Mouse (Mus musculus) hindbrain, embryonic 10.5 days (tissue): ENCODE measurements around the gene Tacc3. TPM values are rescaled to one million over a fixed set of nuclear protein-coding genes. Genes with fewer than 3 reads are reported as not detected.

ENCODE experiments used
- DNase-seq: peaks from one replicate; pipeline ENCODE4 v3.0.0-alpha.2; 2017; ENCODE audit warnings: low spot score
- H3K27ac ChIP-seq: fragments of 300-500 bp; sonication (generic); 2 replicates; pipeline ENCODE4 v1.5.1; 2016; ENCODE audit warnings: mild to moderate bottlenecking, moderate library complexity
- H3K27me3 ChIP-seq: fragments of 300-500 bp; sonication (generic); 2 replicates; pipeline ENCODE4 v1.6.1; 2016; ENCODE audit warnings: mild to moderate bottlenecking; ENCODE audit not compliant: poor library complexity, insufficient read depth, severe bottlenecking
- H3K36me3 ChIP-seq: fragments of 300-500 bp; sonication (generic); 2 replicates; pipeline ENCODE4 v1.6.1; 2016; ENCODE audit warnings: mild to moderate bottlenecking, moderate library complexity
- H3K4me1 ChIP-seq: fragments of 300-500 bp; sonication (generic); replicated peaks from 2 replicates; pipeline ENCODE4 v1.6.1; 2016; ENCODE audit warnings: mild to moderate bottlenecking
- H3K4me3 ChIP-seq: fragments of 300-500 bp; sonication (generic); 2 replicates; pipeline ENCODE4 v1.5.1; 2016; ENCODE audit warnings: mild to moderate bottlenecking, moderate library complexity
- H3K9me3 ChIP-seq: fragments of 300-500 bp; sonication (generic); 2 replicates; pipeline ENCODE4 v1.6.1; 2016; ENCODE audit warnings: mild to moderate bottlenecking, moderate library complexity
- WGBS: fragments of 180-500 bp; shearing (Covaris S2); methylation state at CpG from one replicate; pipeline ENCODE4 v1.1.7; 2016; 5-methylcytosine and 5-hydroxymethylcytosine counted together
- polyA plus RNA-seq: library from polyadenylated mRNA; unstranded; fragments of >200 nt; fragmentation: Nextera tagmentation; extraction: Ambion mirVana; gene quantifications from 2 replicates; pipeline ENCODE4 v1.2.1, GENCODE M21; 2016

Gene Tacc3
- polyA plus RNA-seq, 1 experiment from 2014 or later: 259 TPM

GRCm38 (mm10) chr5:33668223-33668622 lies 10.3 kb downstream of the Tacc3 start:
- DNase-seq: no peak
- Histone ChIP-seq H3K27me3 (no peaks in the 10 kb centered on the region), H3K36me3 (peaks cover 97% of the 10 kb centered on the region), H3K4me3 (no peak overlapping the region), H3K9me3 (no peaks in the 10 kb centered on the region), H3K4me1 (no peaks in the 10 kb centered on the region), H3K27ac (no peak overlapping the region)

DNA sequence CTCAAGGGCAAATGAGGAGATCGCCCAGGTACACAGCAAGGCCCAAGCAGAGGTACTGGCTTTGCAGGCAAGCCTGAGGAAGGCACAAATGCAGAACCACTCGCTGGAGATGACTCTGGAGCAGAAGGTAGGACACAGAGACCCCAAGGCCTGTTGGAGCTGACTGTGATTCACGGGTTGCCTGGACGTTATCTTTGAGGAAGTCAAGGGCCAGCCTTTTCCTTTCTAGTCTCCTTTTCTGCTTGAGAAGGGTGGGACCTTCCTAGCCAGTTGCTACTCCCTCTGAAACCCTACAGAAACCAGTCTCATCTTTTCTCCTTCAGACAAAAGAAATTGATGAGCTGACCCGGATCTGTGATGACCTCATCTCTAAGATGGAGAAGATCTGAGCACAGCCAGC lies 13.7 kb downstream of the Tacc3 start:
- Histone ChIP-seq H3K4me3 (no peak overlapping the region), H3K9me3 (no peaks in the 10 kb centered on the region), H3K27me3 (no peaks in the 10 kb centered on the region), H3K4me1 (peaks cover 7% of the 10 kb centered on the region), H3K27ac (no peak overlapping the region), H3K36me3 (peaks cover 74% of the 10 kb centered on the region)
- WGBS: 79% methylated on average over 5 of the region's 5 CpGs
- DNase-seq: no peak

DNA sequence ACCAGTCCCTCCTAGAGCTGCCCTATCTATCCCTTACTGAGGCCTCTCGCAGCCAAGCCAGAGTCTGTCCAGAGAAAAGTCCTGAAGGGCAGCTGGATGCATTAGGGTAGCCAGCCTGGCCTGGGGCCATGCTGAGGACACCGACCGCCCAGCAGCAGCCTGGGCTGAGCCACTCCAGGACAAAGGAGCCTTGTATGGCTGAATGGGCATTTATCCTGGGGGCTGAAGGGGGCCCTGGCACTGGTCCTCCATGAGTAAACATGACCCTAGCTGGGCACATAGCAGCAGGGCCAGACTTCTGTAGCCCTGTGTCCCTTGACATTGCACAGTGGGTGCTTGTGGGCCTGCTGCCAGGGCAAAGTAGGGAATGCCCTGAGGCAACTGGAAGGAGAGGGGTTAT lies 16.5 kb downstream of the Tacc3 start:
- H3K4me1 ChIP-seq: peaks cover 7% of the 10 kb centered on the region
- no peaks in the 10 kb centered on the region for H3K27me3 ChIP-seq
- H3K27ac ChIP-seq: peak overlapping the region; percentile 65
- H3K9me3 ChIP-seq: no peaks in the 10 kb centered on the region
- no peak overlapping the region for H3K4me3 ChIP-seq
- WGBS: 62% methylated on average over 3 of the region's 3 CpGs
- no peak for DNase-seq
- H3K36me3 ChIP-seq: peaks cover 46% of the 10 kb centered on the region

DNA sequence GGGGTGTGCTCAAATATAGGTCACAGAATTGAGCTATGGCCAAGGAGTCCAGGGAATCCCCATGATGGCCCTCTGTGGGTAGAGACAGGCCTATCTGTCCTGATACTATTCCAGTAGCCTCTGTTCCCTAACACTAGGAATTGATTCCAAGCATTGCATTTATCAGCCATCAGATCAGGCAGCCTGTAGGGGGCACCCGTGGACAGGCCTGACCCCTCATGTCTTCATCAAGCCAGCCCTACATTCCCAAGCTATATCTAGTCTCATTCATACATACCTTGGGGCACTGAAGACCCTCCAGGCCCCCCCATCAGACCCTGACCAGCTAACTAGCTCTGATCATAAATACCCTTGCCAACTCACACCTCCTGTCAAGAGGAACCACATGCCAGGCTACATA lies 18.0 kb downstream of the Tacc3 start:
- H3K36me3 ChIP-seq: peaks cover 31% of the 10 kb centered on the region
- no peak overlapping the region for H3K4me3 ChIP-seq
- 9% methylated on average over 1 of the region's 1 CpGs for WGBS
- peak; percentile 77 for DNase-seq
- H3K27ac ChIP-seq: no peak overlapping the region
- no peaks in the 10 kb centered on the region for H3K27me3 ChIP-seq
- H3K4me1 ChIP-seq: peaks cover 8% of the 10 kb centered on the region
- H3K9me3 ChIP-seq: no peaks in the 10 kb centered on the region

DNA sequence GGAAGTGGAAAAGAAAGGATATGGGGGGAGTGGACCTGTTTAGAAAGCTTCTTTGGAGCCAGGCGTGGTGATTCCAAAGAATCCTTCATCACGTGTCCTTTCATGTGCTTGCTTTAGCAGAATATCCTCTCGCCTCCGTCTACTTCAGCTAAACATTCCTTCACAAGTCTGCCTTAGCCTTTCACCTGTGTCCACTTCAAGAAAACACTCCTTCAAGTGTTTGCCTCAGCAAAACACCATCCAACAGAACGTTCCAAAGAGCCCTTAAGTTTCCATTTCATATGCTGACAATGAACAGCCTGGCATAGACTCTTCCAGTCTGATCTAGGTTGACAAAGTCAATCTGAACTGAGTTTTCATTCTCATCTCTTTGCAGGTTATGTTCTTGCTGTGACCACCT lies 20.3 kb downstream of the Tacc3 start:
- Histone ChIP-seq H3K27ac (no peak overlapping the region), H3K27me3 (peaks cover 15% of the 10 kb centered on the region; the same call in 1 of the 2 replicates), H3K9me3 (no peaks in the 10 kb centered on the region), H3K4me3 (no peak overlapping the region), H3K4me1 (peaks cover 17% of the 10 kb centered on the region), H3K36me3 (peaks cover 8% of the 10 kb centered on the region)
- 86% methylated on average over 5 of the region's 5 CpGs for WGBS
- DNase-seq: no peak

DNA sequence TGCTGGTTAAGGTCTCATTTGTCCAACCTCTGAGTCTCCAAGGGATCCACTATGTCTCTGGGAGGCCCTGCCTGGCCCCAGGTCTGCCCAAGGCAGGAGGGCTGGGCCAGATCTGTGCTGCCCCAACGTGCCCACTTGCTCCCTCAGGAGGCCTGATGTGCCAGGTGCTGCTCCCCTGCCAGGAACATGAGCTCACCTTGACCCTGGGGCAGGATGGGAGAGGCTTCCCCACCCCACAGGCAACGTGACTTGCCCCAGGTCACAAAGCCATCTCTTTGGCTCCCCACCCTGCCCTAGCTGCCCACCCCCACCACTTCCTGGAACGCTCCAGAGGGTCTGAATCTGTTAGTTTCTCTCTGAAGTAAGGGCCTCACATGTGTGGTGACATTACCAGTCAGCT lies 23.1 kb downstream of the Tacc3 start:
- peaks cover 24% of the 10 kb centered on the region for H3K4me1 ChIP-seq
- 56% methylated on average over 3 of the region's 3 CpGs for WGBS
- H3K9me3 ChIP-seq: no peaks in the 10 kb centered on the region
- DNase-seq: no peak
- H3K4me3 ChIP-seq: no peak overlapping the region
- no peak overlapping the region for H3K27ac ChIP-seq
- H3K36me3 ChIP-seq: no peaks in the 10 kb centered on the region
- H3K27me3 ChIP-seq: peaks cover 33% of the 10 kb centered on the region

- Histone ChIP-seq H3K4me3 (no peak overlapping the region), H3K9me3 (no peaks in the 10 kb centered on the region), H3K27me3 (peaks cover 40% of the 10 kb centered on the region), H3K27ac (peak overlapping the region; percentile 59), H3K36me3 (no peaks in the 10 kb centered on the region), H3K4me1 (peaks cover 24% of the 10 kb centered on the region)
- 82% methylated on average over 15 of the region's 15 CpGs for WGBS
- DNase-seq: no peak
Measured at GRCm38 (mm10) chr5:33681611-33682388, 23.9 kb downstream of the Tacc3 start.

- H3K27me3 ChIP-seq: peaks cover 52% of the 10 kb centered on the region
- DNase-seq: no peak
- no peaks in the 10 kb centered on the region for H3K36me3 ChIP-seq
- 79% methylated on average over 4 of the region's 4 CpGs for WGBS
- H3K9me3 ChIP-seq: no peaks in the 10 kb centered on the region
- H3K4me1 ChIP-seq: peaks cover 26% of the 10 kb centered on the region
- H3K4me3 ChIP-seq: no peak overlapping the region
- no peak overlapping the region for H3K27ac ChIP-seq
Measured at GRCm38 (mm10) chr5:33682963-33683362, 25.0 kb downstream of the Tacc3 start.

DNA sequence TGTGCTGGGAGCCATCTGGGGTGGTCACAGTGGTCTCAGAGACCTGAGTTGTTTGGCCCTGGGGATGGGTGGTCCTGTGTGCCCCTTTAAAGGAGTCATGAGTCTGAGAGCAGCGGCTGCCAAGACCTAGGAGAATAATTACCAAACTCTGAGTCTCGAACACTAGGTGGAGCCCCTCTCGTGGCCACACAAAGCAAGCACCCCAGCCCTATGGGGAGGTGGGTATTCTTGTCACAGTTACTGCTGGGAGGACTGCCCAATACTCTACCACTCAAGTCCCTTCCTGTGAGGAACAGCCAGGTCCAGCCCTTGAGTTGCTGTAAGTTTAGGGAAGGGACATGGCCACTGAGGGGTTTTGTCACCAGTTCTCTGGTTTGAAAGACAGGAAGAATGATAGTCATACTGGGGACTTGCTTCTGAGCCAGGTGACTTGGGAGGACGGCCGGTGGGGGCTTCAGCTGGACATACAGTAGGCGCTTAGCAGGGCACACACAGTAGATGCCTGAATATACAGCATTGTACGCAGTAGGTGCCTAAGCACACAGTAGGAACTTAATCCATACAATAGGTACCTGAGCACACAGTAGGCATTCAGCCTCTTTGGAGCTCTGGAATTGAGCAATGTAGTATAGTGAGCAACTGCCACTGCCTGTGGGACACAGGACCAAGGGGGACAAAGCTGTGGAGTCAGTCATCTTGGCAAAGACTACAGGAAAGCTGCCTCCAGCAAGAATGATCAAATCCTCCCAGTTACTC lies 26.1 kb downstream of the Tacc3 start:
- Histone ChIP-seq H3K4me1 (peaks cover 38% of the 10 kb centered on the region), H3K27me3 (peaks cover 63% of the 10 kb centered on the region), H3K4me3 (no peak overlapping the region), H3K9me3 (no peaks in the 10 kb centered on the region), H3K27ac (0 out of 2 replicates have a peak overlapping the region, but pooled peaks have one; percentile 20), H3K36me3 (no peaks in the 10 kb centered on the region)
- WGBS: 48% methylated on average over 7 of the region's 7 CpGs
- peak; percentile 64 for DNase-seq

DNA sequence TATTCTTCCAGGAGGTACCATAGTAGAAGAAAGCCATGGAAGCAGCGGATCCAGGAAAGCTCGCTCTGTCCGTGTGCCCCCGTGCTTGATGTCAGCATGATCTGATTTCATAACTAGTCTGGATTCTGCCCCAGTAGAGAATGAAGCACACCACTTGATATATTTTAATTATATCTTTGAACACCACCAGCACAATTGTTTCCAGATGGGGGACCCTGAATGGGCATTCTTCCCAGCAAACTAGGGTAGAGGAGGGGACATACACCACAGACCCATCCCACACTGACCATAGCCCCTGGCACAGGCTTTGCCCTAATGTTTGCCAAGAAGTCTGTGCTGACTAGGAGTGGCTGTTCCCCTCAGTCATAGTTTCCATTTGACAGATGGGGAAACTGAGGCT lies 27.0 kb downstream of the Tacc3 start:
- H3K27ac ChIP-seq: 0 out of 2 replicates have a peak overlapping the region, but pooled peaks have one; percentile 20
- DNase-seq: no peak
- no peaks in the 10 kb centered on the region for H3K36me3 ChIP-seq
- peaks cover 46% of the 10 kb centered on the region for H3K4me1 ChIP-seq
- WGBS: 87% methylated on average over 4 of the region's 4 CpGs
- H3K27me3 ChIP-seq: peaks cover 72% of the 10 kb centered on the region
- H3K4me3 ChIP-seq: no peak overlapping the region
- no peaks in the 10 kb centered on the region for H3K9me3 ChIP-seq

- H3K4me1 ChIP-seq: peaks cover 53% of the 10 kb centered on the region
- 89% methylated on average over 4 of the region's 4 CpGs for WGBS
- no peak for DNase-seq
- H3K4me3 ChIP-seq: no peak overlapping the region
- no peaks in the 10 kb centered on the region for H3K9me3 ChIP-seq
- no peaks in the 10 kb centered on the region for H3K36me3 ChIP-seq
- H3K27me3 ChIP-seq: peaks cover 86% of the 10 kb centered on the region
- H3K27ac ChIP-seq: no peak overlapping the region
Measured at GRCm38 (mm10) chr5:33687142-33687541, 29.2 kb downstream of the Tacc3 start.

DNA sequence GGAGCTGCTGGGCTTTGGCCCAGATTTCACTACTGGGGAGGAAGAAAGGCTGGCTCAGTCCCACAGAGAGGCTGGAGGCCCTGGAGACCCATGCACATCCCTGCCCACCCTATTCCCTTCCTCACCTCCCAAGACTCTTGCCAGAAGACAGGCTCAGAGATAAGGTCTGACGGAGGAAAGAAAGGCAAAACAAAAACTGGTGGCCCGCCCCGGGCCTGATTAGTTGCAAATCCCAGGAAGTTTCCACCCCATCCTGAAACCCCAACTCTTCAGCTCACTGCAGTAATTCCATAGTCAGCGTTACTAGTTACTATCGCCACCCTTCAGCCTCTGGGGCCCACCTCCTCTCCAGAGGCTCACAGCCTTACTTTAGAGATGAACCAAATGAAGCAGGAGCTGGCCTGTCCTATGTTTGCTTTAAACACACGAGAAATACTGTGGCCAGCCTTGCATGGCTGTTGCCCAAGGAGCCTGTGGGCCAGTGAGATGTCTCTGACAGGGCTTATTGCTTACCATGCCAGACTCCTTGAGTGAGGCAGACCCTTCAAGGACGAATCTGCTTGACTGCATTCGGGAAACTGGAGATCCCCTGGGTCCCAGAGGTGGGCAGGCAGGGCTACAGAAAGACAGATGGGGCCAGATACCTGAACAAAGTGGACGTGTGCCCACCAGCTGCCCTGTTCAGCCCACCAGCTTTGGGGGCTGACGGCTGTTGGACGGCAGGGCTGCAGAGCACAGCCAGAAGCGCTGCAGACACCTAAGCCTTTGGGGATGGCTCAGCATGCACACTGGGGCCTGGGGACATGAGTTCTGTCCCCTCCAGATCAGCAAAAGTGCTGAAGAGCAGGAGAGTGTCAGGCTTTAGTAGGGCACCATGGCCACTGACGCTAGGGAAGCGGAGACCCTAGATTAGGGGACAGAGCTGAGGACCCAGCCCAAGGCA lies 30.6 kb downstream of the Tacc3 start:
- no peak for DNase-seq
- H3K4me3 ChIP-seq: peak overlapping the region; percentile 35; the same call in 1 of the 2 replicates
- peaks cover 66% of the 10 kb centered on the region for H3K4me1 ChIP-seq
- H3K9me3 ChIP-seq: no peaks in the 10 kb centered on the region
- H3K36me3 ChIP-seq: no peaks in the 10 kb centered on the region
- WGBS: 51% methylated on average over 14 of the region's 14 CpGs
- H3K27me3 ChIP-seq: peaks cover 92% of the 10 kb centered on the region
- H3K27ac ChIP-seq: peak overlapping the region; percentile 86
